Mouse (Mus musculus) macrophage (primary cell): ENCODE results near the gene Hoxd10. TPM values are rescaled to one million over a fixed set of nuclear protein-coding genes. Genes with fewer than 3 reads are reported as not detected.

Experiments used
- H3K27ac ChIP-seq: fragments of 350-480 bp; formaldehyde crosslinking; 2 replicates; pipeline ENCODE4 v1.9.0; 2021
- H3K36me3 ChIP-seq: fragments of 350-480 bp; formaldehyde crosslinking; 2 replicates; pipeline ENCODE4 v1.9.0; 2021; ENCODE audit errors: inconsistent target
- H3K4me3 ChIP-seq: fragments of 350-480 bp; formaldehyde crosslinking; 2 replicates; pipeline ENCODE4 v1.9.0; 2021; ENCODE audit errors: inconsistent target
- H3K79me2 ChIP-seq: fragments of 350-480 bp; formaldehyde crosslinking; 2 replicates; pipeline ENCODE4 v1.9.0; 2021; ENCODE audit errors: inconsistent target
- WGBS: methylation state at CpG from one replicate; pipeline ENCODE4 v1.1.7; 2026; ENCODE audit warnings: inconsistent platforms; ENCODE audit not compliant: missing documents; 5-methylcytosine and 5-hydroxymethylcytosine counted together
- polyA plus RNA-seq: library from polyadenylated mRNA; stranded (reverse); fragments of 250-400 nt; gene quantifications from 3 replicates; pipeline ENCODE4 v1.2.4, GENCODE M21; 2018; ENCODE audit warnings: inconsistent platforms

The Hoxd10 gene
- polyA plus RNA-seq, 1 experiment from 2014 or later, result not detected

DNA sequence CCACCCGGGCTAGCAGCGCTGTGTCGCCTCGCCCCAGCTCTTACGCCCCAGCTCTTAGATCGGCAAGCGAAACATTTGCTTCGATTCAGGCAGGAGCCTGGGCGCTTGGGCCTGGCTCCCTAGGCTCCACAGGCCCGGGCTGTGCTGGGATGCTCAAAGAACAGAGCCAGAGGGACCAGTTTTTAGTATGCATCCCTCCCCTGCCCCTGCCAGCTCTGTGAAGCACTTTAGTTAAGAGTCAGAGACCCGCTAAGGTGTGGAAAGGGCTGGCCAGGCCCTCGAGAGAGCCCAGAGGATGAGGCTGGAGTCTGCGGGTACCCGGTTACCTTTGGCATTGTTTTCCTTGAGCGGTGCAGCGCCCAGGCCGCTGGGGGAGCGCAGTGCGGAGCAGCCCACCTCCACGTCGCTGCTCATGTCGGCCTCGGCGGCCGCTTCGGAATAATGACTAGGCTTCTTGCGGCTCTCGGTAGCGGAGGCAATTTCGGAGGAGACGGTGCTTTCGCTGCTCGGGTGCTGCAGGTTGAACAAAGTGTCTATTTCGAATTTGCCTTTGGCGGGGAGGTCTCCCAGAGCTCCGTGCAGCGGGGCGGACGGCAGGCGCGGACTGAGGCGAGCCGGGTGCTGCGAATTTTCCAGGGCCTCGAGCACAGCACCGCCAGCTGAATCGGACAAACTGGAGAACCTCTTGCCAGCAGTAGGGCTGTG is 32.9 kb upstream of the Hoxd10 start:
- Histone ChIP-seq H3K27ac (no peak overlapping the region), H3K79me2 (no peaks in the 10 kb centered on the region), H3K36me3 (no peaks in the 10 kb centered on the region), H3K4me3 (no peak overlapping the region)
- 7% methylated on average over 47 of the region's 47 CpGs for WGBS

DNA sequence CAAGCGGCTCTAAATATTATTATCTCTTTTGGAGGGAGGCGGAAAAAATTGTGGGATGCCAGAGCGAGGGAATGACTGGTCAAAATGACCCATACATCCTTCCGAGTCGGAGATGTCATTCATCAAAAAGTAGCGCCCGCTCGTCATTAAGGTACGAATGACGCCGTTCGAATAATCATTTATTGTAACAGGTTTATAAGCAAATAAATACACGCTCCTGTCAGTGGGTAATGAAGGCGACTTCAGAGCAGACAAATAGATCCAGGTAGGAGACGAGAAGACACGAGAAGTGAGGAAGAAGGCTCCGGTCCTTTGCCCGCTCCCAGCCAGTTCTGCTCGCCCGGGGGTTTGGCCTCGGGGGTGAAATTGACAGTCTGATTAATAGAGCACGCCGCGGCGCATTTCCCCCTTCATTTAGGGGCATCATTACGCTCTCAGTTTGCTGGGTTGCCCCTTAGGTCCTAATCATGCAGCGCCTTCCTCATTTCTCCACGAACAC is 32.2 kb upstream of the Hoxd10 start, which contains the start of gene Evx2:
Gene Evx2, minus strand, starts transcription at position 51 of the 499 bp plus-strand sequence.
- Histone ChIP-seq H3K4me3 (no peak within 1 kb of the TSS), H3K27ac (no peak within 1 kb of the TSS), H3K36me3 (no peaks in the 10 kb centered on the region), H3K79me2 (no peaks in the 10 kb centered on the region)
- WGBS, result 11% methylated on average over 27 of the region's 28 CpGs

DNA sequence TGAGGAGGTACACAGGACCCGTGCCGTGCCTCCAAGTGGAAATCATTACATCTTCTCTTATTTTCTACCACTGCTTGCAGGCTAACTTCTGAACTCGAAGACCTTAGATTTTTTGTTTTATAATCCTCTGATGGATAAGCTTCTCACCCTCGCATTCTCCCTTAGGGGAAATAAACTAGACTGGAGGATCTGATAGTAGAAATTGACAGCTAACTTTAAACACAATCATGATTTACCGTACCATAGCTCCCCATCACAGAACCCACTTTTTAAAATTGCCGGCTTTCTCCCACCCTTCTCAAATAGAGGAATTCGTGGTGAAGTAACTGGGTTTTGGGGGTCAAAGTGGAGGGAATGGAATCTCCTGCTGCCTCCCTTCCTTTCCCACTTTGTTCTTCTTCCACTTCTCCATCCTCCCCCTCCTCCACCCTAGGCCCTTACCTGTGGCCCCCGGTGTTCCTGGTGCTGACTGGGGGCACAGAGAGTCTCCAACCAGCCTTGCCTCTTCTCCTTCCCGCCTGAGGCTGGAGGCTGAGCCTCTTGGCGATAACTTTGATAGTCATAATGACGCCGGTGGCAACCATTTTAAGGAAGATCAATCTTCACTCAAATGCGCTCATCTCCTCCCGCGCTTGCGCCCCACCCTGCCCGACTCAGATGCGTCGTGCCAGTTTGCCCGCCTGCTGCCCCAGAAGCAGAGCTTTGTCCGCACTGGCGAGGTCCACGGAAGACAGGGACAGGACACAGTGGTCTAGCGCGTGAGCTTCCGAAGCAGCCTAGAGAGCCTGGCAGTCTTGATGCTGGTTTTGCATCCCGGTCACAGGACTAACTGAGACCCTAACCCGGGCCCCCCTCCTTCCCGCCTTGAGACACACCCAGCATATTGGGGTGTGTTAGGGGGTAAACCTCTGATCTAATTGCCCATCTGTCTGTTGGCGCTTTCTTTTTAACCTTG is 31.0 kb upstream of the Hoxd10 start:
- H3K79me2 ChIP-seq, result no peaks in the 10 kb centered on the region
- H3K36me3 ChIP-seq, result no peaks in the 10 kb centered on the region
- no peak overlapping the region for H3K27ac ChIP-seq
- no peak overlapping the region for H3K4me3 ChIP-seq
- 8% methylated on average over 29 of the region's 30 CpGs for WGBS

DNA sequence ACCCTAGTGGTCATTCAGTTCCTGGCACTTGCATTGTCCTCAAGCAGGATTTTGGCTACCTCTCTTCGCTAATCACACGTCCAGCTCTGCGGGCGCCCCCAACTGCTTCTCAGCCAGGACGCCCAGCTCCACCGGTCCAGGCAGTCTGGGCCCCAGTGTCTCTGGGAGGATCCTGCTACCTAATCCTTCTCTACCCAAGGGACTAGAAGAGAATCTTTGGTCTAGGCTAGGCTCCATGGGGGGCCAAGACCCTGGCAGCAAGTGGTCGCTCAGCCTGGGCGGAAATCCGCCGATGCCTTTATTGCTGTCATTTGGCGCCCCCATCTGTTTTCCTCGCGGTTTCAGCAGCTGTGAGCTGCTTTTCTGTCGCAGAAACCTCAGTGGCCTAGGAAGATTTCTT is 30.0 kb upstream of the Hoxd10 start:
- 5% methylated on average over 12 of the region's 14 CpGs for WGBS
- Histone ChIP-seq H3K79me2 (no peaks in the 10 kb centered on the region), H3K27ac (no peak overlapping the region), H3K4me3 (no peak overlapping the region), H3K36me3 (no peaks in the 10 kb centered on the region)

DNA sequence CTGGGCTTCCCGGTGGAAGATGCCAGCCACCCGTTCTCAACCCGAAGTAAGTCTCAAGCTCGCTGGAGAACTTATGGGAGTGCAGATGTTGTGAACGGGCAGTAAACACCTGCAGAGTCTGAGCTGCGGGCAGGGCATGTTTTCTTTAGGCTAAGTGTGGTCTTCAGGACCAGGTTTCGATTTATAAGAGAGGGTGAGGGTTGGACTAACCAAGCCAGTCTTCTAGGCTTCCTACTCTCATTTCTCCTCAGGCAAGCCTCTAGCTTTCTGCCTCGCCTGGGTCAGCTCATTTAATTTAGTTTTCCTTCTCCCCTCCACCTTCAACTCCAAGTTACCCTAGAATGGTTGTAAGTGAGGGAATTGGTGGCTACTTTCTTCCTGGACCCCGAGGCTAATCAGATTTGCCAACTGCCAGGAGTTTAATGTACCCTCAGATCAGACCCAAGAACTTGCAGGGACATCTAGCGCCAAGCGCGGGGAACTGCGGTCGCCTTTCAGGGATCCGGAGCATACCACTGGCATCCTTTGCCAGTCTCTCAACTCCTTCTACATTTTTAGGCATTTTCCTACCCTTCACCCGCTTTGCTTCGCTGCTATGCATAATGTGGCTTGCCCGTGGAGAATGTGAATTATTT is 28.3 kb upstream of the Hoxd10 start:
- Histone ChIP-seq H3K36me3 (no peaks in the 10 kb centered on the region), H3K27ac (no peak overlapping the region), H3K4me3 (no peak overlapping the region), H3K79me2 (no peaks in the 10 kb centered on the region)
- WGBS, result 8% methylated on average over 18 of the region's 18 CpGs

DNA sequence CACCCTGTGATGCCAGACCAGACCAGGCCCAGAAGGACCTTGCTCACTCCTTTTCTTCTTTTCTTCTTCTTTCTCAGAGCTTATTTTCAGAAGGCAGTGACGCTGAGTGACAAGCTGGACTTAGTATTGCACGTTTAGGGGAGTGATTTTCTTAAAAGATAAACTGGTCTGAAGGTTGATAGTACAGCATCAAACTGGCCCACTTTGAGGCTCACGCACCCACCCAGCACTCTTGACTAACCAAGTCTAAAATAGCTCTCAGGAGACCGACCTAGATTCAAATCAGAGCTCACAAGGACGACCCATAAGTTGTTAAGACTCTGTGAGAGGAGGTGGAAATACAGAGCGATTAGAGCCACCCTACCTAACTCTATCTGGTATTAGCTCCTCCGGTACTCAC is 25.3 kb upstream of the Hoxd10 start:
- 5% methylated on average over 7 of the region's 7 CpGs for WGBS
- H3K36me3 ChIP-seq, result no peaks in the 10 kb centered on the region
- no peaks in the 10 kb centered on the region for H3K79me2 ChIP-seq
- H3K27ac ChIP-seq, result no peak overlapping the region
- no peak overlapping the region for H3K4me3 ChIP-seq

DNA sequence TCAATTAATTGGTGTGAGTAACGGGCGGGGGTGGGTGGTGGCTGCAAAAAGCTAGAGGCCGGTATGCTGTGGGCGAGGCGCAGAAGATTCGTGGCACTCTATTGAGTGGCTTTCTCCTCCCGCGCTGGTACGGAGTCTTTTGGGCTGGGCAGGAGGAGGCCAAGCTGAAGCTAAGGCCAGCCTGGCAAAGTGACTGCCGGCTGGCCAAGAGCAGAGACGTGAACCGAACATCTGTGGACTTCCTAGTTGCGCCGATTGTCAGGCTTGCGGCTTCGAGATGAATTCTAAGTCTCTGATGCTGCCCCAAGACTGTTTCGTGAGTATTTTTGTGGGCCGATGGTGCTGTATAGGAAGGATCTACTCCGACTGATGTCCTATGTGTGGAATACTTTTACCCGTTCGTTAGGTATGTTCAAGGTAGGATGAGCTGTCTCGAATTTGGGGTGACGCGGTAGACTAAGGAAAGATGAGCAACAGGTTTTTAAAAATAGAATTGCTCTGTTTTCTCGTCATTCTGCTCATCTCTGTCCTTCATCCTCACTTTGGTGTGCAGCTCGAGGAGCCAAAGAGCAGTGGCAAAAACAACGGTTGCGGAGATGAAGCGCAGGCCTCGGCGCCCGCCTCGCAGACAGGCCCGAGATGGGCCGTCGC is 24.4 kb upstream of the Hoxd10 start:
- Histone ChIP-seq H3K4me3 (no peak overlapping the region), H3K36me3 (no peaks in the 10 kb centered on the region), H3K27ac (no peak overlapping the region), H3K79me2 (no peaks in the 10 kb centered on the region)
- WGBS, result 12% methylated on average over 36 of the region's 36 CpGs

DNA sequence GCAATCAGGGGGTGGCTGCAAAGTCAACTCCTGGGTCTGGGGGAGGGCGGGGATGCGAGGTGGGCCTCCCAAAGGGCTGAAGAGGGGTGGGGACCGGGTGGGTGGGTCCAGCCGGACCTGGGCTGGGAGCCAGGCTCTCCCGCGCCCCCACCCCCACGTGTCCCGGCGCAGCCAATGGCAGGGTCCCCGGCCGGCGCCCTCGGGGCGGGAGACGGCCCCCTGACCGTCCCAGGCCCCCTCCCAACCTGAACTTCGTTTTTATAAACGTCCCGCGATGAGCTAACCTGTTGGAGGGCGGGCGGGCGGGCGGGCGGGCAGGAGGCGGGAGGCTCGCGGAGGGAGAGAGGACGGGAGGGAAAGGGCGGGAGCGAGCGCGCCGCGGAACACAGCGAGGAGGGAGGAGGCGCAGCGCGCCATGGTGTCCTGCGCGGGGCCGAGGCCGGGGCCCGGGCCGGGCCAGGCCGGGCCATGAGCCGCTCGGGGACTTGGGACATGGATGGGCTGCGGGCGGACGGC is 23.8 kb upstream of the Hoxd10 start, which contains the start of gene Hoxd13:
Gene Hoxd13, plus strand, starts transcription at position 469 of the 516 bp plus-strand sequence.
- 2% methylated on average over 22 of the region's 51 CpGs for WGBS
- no peaks in the 10 kb centered on the region for H3K79me2 ChIP-seq
- no peaks in the 10 kb centered on the region for H3K36me3 ChIP-seq
- H3K27ac ChIP-seq, result no peak within 1 kb of the TSS
- no peak within 1 kb of the TSS for H3K4me3 ChIP-seq

DNA sequence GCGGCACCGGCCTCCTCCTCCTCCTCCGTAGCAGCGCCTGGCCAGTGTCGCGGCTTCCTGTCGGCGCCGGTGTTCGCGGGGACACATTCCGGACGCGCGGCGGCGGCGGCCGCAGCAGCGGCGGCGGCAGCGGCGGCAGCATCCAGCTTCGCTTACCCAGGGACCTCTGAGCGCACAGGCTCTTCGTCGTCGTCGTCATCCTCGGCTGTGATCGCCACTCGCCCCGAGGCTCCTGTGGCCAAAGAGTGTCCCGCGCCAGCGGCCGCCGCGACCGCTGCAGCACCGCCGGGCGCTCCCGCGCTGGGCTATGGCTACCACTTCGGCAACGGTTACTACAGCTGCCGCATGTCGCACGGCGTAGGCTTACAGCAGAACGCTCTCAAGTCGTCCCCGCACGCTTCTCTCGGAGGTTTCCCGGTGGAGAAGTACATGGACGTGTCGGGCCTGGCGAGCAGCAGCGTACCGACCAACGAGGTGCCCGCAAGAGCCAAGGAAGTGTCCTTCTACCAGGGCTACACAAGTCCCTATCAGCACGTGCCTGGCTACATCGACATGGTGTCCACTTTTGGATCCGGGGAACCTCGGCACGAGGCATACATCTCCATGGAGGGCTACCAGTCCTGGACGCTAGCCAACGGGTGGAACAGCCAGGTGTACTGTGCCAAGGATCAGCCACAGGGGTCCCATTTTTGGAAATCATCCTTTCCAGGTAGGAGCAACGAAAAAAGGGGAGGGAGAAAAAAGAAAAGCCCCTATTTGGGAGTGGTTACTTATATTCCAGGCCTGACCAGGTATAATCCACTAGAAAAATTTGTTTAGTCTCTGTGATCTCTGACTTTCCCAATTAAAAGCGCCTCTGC is 23.1 kb upstream of the Hoxd10 start:
- WGBS, result 2% methylated on average over 59 of the region's 74 CpGs
- Histone ChIP-seq H3K79me2 (no peaks in the 10 kb centered on the region), H3K4me3 (no peak overlapping the region), H3K27ac (no peak overlapping the region), H3K36me3 (no peaks in the 10 kb centered on the region)

DNA sequence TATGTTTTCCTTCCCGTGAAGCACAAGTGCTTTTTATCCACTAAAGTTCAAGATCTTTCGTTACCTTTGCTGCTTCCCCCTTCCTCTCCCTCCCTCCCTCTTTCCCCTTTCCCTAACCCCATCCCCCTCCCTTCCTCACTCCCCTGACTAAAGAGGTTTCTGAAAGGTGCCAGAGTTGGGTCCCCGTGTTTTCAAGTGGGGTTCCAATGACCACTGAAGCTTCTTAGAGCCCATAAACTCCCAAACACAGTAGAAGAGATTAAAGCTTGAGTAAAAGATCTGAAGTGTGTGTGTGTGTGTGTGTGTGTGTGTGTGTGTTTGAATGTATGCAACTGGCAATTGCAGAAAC is 22.5 kb upstream of the Hoxd10 start:
- Histone ChIP-seq H3K27ac (no peak overlapping the region), H3K79me2 (no peaks in the 10 kb centered on the region), H3K36me3 (no peaks in the 10 kb centered on the region), H3K4me3 (no peak overlapping the region)
- 3% methylated on average over 3 of the region's 3 CpGs for WGBS

DNA sequence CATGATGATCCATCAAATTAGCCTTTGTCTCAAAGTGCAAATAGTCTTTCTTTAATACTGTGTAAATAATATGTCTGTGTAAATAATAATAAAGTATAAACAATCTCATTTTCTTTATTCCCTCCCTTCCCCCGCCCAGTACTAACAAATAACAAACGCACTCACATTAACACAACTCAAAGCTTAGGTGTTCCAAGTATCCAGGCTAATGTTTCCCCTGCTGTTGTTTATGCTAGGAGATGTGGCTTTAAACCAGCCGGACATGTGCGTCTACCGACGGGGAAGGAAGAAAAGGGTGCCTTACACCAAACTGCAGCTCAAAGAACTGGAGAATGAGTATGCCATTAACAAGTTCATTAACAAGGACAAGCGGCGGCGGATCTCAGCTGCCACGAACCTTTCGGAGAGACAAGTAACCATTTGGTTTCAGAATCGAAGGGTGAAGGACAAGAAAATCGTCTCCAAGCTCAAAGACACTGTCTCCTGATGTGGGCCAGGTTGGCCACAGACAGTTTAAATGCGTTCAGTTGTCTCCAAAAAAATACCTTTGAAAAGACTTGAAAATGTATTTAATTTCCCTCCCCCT is 22.0 kb upstream of the Hoxd10 start:
- WGBS, result 10% methylated on average over 14 of the region's 14 CpGs
- no peaks in the 10 kb centered on the region for H3K79me2 ChIP-seq

DNA sequence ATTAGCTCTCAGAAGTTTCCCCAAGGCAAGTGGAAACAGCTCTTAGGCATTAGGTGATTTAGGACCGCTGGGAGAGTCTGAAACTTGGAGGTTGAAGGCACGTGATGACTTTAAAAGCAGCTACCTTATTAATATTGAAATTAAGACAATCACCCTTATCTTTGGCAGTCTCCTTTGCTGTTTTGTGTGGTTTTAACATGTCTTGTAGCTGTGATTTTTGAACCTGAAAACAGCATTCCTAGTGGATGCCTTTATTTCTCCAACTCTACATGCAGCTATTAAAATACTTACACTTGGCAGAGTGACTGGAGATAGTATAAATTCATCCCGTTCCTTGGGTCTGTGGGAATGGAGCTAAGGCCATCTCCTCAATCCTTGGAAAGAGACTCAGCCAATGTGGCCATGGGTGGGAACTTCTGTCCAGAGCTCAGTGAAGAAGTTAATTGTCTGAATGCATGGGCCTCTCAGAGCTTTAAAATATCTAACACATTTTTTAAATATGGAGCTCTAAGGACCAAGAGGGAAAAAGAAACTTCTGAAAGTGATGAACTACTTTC is 21.0 kb upstream of the Hoxd10 start:
- Histone ChIP-seq H3K36me3 (no peaks in the 10 kb centered on the region), H3K4me3 (no peak overlapping the region), H3K79me2 (no peaks in the 10 kb centered on the region), H3K27ac (no peak overlapping the region)
- 26% methylated on average over 3 of the region's 3 CpGs for WGBS

More for the DNA sequence above, 22.0 kb upstream of the Hoxd10 start:
- Histone ChIP-seq H3K36me3 (no peaks in the 10 kb centered on the region), H3K27ac (no peak overlapping the region), H3K4me3 (no peak overlapping the region)

DNA sequence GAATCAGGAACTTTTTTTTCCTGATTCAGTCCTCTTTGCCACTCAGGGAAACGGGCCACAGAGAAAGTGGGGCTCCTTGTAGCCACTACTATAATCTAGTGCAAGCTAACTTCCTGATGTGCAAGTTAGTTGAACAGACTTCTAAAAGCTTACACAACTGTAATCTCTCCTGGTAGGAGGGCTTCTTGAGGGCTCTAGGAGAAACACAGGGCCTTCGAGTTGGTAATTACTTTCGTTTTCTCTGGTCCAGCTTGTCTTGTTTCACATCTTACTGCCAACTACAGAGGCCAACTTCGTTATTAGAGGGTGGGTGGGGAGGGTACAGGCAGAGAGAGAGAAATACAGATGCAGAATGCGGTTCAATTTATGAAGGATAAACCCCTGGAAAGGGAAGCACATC is 19.9 kb upstream of the Hoxd10 start:
- 38% methylated on average over 5 of the region's 5 CpGs for WGBS
- H3K36me3 ChIP-seq, result no peaks in the 10 kb centered on the region
- no peaks in the 10 kb centered on the region for H3K79me2 ChIP-seq
- no peak overlapping the region for H3K27ac ChIP-seq
- H3K4me3 ChIP-seq, result no peak overlapping the region
